Mouse (Mus musculus): ENCODE data around the gene Magel2.

Magel2 gene

GRCm38 (mm10) chr7:62376510-62377304 lies at the start of gene Magel2:
Gene Magel2, plus strand, starts transcription at chr7:62377010.
- ATAC-seq (ENCODE audit: insufficient number of reproducible peaks, low FRiP score, low TSS enrichment), result no peak

GRCm38 (mm10) chr7:62345411-62345810 lies 31.4 kb upstream of the Magel2 start:
- no peak for ATAC-seq (ENCODE audit: insufficient number of reproducible peaks, low FRiP score, low TSS enrichment)

GRCm38 (mm10) chr7:62346269-62346668 lies 30.5 kb upstream of the Magel2 start, which contains the start of gene Ndn:
Gene Ndn, plus strand, starts transcription at chr7:62346569.
- no peak for ATAC-seq (ENCODE audit: insufficient number of reproducible peaks, low FRiP score, low TSS enrichment)

GRCm38 (mm10) chr7:62348106-62348803 lies 28.6 kb upstream of the Magel2 start:
- ATAC-seq (ENCODE audit: insufficient number of reproducible peaks, low FRiP score, low TSS enrichment), result peak; percentile 89

- no peak; the same call in 1 of the 2 replicates for ATAC-seq (ENCODE audit: insufficient number of reproducible peaks, low FRiP score, low TSS enrichment)
These were observed 28.0 kb upstream of the Magel2 start for GRCm38 (mm10) chr7:62348804-62349190.

GRCm38 (mm10) chr7:62351266-62351665 lies 25.5 kb upstream of the Magel2 start:
- ATAC-seq (ENCODE audit: insufficient number of reproducible peaks, low FRiP score, low TSS enrichment), result no peak

- ATAC-seq (ENCODE audit: insufficient number of reproducible peaks, low FRiP score, low TSS enrichment), result no peak
These were observed 11.7 kb upstream of the Magel2 start for GRCm38 (mm10) chr7:62365039-62365636.

- no peak for ATAC-seq (ENCODE audit: insufficient number of reproducible peaks, low FRiP score, low TSS enrichment)
These were observed 10.1 kb upstream of the Magel2 start for GRCm38 (mm10) chr7:62366730-62367129.

- ATAC-seq (ENCODE audit: insufficient number of reproducible peaks, low FRiP score, low TSS enrichment), result no peak
These were observed 1.2 kb upstream of the Magel2 start for GRCm38 (mm10) chr7:62375658-62376057.

- ATAC-seq (ENCODE audit: insufficient number of reproducible peaks, low FRiP score, low TSS enrichment), result no peak
These were observed 503 bp downstream of the Magel2 start for GRCm38 (mm10) chr7:62377313-62377712.

- ATAC-seq (ENCODE audit: insufficient number of reproducible peaks, low FRiP score, low TSS enrichment), result no peak
These were observed 1.7 kb downstream of the Magel2 start for GRCm38 (mm10) chr7:62378529-62378928.

- no peak for ATAC-seq (ENCODE audit: insufficient number of reproducible peaks, low FRiP score, low TSS enrichment)
These were observed 5.6 kb downstream of the Magel2 start for GRCm38 (mm10) chr7:62382391-62382790.

- no peak for ATAC-seq (ENCODE audit: insufficient number of reproducible peaks, low FRiP score, low TSS enrichment)
These were observed 11.5 kb downstream of the Magel2 start for GRCm38 (mm10) chr7:62388291-62388690.

- ATAC-seq (ENCODE audit: insufficient number of reproducible peaks, low FRiP score, low TSS enrichment), result no peak
These were observed 15.4 kb downstream of the Magel2 start for GRCm38 (mm10) chr7:62392202-62392601.

GRCm38 (mm10) chr7:62406573-62407050 lies 29.8 kb downstream of the Magel2 start:
- ATAC-seq (ENCODE audit: insufficient number of reproducible peaks, low FRiP score, low TSS enrichment), result no peak

- ATAC-seq (ENCODE audit: insufficient number of reproducible peaks, low FRiP score, low TSS enrichment), result no peak
These were observed 31.0 kb downstream of the Magel2 start for GRCm38 (mm10) chr7:62407803-62408202.

GRCm38 (mm10) chr7:62415222-62415621 lies 38.4 kb downstream of the Magel2 start:
- ATAC-seq (ENCODE audit: insufficient number of reproducible peaks, low FRiP score, low TSS enrichment), result no peak

- ATAC-seq (ENCODE audit: insufficient number of reproducible peaks, low FRiP score, low TSS enrichment), result no peak
These were observed 39.4 kb downstream of the Magel2 start for GRCm38 (mm10) chr7:62416173-62416572.

- no peak for ATAC-seq (ENCODE audit: insufficient number of reproducible peaks, low FRiP score, low TSS enrichment)
These were observed 41.5 kb downstream of the Magel2 start for GRCm38 (mm10) chr7:62418346-62418745.

- no peak for ATAC-seq (ENCODE audit: insufficient number of reproducible peaks, low FRiP score, low TSS enrichment)
These were observed 42.3 kb downstream of the Magel2 start for GRCm38 (mm10) chr7:62419105-62419492.

Data from cerebellum, adult (tissue).